Mouse (Mus musculus): ENCODE measurements around the gene Dhx34. TPM values are rescaled to one million over a fixed set of nuclear protein-coding genes. Genes with fewer than 3 reads are reported as not detected.
A peak's percentile ranks its signal among the peaks of the same experiment; 100 is the strongest.

The Dhx34 gene
- polyA plus RNA-seq, 1 experiment, result 11.7 TPM

- 76% methylated on average over 3 of the region's 3 CpGs for WGBS
- no peak for TF ChIP-seq POLR2A (IDR thresholded peaks at IDR 0.05; ENCODE audit: borderline replicate concordance, insufficient read depth, low read length)
- TF ChIP-seq CTCF (IDR thresholded peaks at IDR 0.05; ENCODE audit: borderline replicate concordance, insufficient read depth, low read depth, low read length), result no peak
- Histone ChIP-seq H3K4me1 (ENCODE audit: control insufficient read depth, insufficient read depth, low read length) (peaks cover 35% of the 10 kb centered on the region), H3K27ac (ENCODE audit: insufficient read depth, low read length) (no peak overlapping the region), H3K4me3 (replicated peaks; ENCODE audit: insufficient read depth, low read depth, low read length) (no peak overlapping the region), H3K27me3 (ENCODE audit: control insufficient read depth, insufficient read depth, low read length) (no peaks in the 10 kb centered on the region)
- DNase-seq, result peak in 1 of 2 experiments; percentile 48
Measured at GRCm38 (mm10) chr7:16160702-16161101, 61.1 kb downstream of the Dhx34 start.

- DNase-seq, result peak in 1 of 2 experiments; percentile 57
- no peak for TF ChIP-seq CTCF (IDR thresholded peaks at IDR 0.05; ENCODE audit: borderline replicate concordance, insufficient read depth, low read depth, low read length)
- no peak for TF ChIP-seq POLR2A (IDR thresholded peaks at IDR 0.05; ENCODE audit: borderline replicate concordance, insufficient read depth, low read length)
- H3K4me1 ChIP-seq (ENCODE audit: control insufficient read depth, insufficient read depth, low read length), result peaks cover 42% of the 10 kb centered on the region
- H3K27ac ChIP-seq (ENCODE audit: insufficient read depth, low read length), result no peak overlapping the region
- no peaks in the 10 kb centered on the region for H3K27me3 ChIP-seq (ENCODE audit: control insufficient read depth, insufficient read depth, low read length)
- H3K4me3 ChIP-seq (replicated peaks; ENCODE audit: insufficient read depth, low read depth, low read length), result no peak overlapping the region
- 25% methylated on average over 38 of the region's 39 CpGs for WGBS
Measured at GRCm38 (mm10) chr7:16158735-16159134, 63.1 kb downstream of the Dhx34 start.

- Histone ChIP-seq H3K4me3 (replicated peaks; ENCODE audit: insufficient read depth, low read depth, low read length) (no peak overlapping the region), H3K4me1 (ENCODE audit: control insufficient read depth, insufficient read depth, low read length) (peaks cover 38% of the 10 kb centered on the region), H3K27me3 (ENCODE audit: control insufficient read depth, insufficient read depth, low read length) (no peaks in the 10 kb centered on the region), H3K27ac (ENCODE audit: insufficient read depth, low read length) (peak overlapping the region; percentile 37; the same call in 1 of the 2 replicates)
- 25% methylated on average over 8 of the region's 8 CpGs for WGBS
- no peak for DNase-seq
- TF ChIP-seq POLR2A (IDR thresholded peaks at IDR 0.05; ENCODE audit: borderline replicate concordance, insufficient read depth, low read length) (no peak), CTCF (IDR thresholded peaks at IDR 0.05; ENCODE audit: borderline replicate concordance, insufficient read depth, low read depth, low read length) (no peak)
Measured at GRCm38 (mm10) chr7:16156105-16156714, 65.6 kb downstream of the Dhx34 start.

- Histone ChIP-seq H3K27ac (ENCODE audit: insufficient read depth, low read length) (peak overlapping the region; percentile 30; the same call in 1 of the 2 replicates), H3K4me1 (ENCODE audit: control insufficient read depth, insufficient read depth, low read length) (peaks cover 44% of the 10 kb centered on the region), H3K27me3 (ENCODE audit: control insufficient read depth, insufficient read depth, low read length) (no peaks in the 10 kb centered on the region), H3K4me3 (replicated peaks; ENCODE audit: insufficient read depth, low read depth, low read length) (no peak overlapping the region)
- DNase-seq, result peak; percentile 64 to 77
- TF ChIP-seq CTCF (IDR thresholded peaks at IDR 0.05; ENCODE audit: borderline replicate concordance, insufficient read depth, low read depth, low read length) (no peak), POLR2A (IDR thresholded peaks at IDR 0.05; ENCODE audit: borderline replicate concordance, insufficient read depth, low read length) (no peak)
- 15% methylated on average over 9 of the region's 9 CpGs for WGBS
Measured at GRCm38 (mm10) chr7:16155132-16155872, 66.5 kb downstream of the Dhx34 start.

GRCm38 (mm10) chr7:16153522-16153921, 68.3 kb downstream of the Dhx34 start:
- Histone ChIP-seq H3K4me3 (replicated peaks; ENCODE audit: insufficient read depth, low read depth, low read length) (no peak overlapping the region), H3K27ac (ENCODE audit: insufficient read depth, low read length) (peak overlapping the region; percentile 36; the same call in 1 of the 2 replicates), H3K27me3 (ENCODE audit: control insufficient read depth, insufficient read depth, low read length) (no peaks in the 10 kb centered on the region), H3K4me1 (ENCODE audit: control insufficient read depth, insufficient read depth, low read length) (peaks cover 42% of the 10 kb centered on the region)
- peak; percentile 88 for TF ChIP-seq CTCF (IDR thresholded peaks at IDR 0.05; ENCODE audit: borderline replicate concordance, insufficient read depth, low read depth, low read length)
- TF ChIP-seq POLR2A (IDR thresholded peaks at IDR 0.05; ENCODE audit: borderline replicate concordance, insufficient read depth, low read length), result no peak
- WGBS, result 14% methylated on average over 10 of the region's 10 CpGs
- DNase-seq, result peak; percentile 73 to 79

- Histone ChIP-seq H3K4me1 (ENCODE audit: control insufficient read depth, insufficient read depth, low read length) (peaks cover 55% of the 10 kb centered on the region), H3K4me3 (replicated peaks; ENCODE audit: insufficient read depth, low read depth, low read length) (no peak overlapping the region), H3K27me3 (ENCODE audit: control insufficient read depth, insufficient read depth, low read length) (no peaks in the 10 kb centered on the region), H3K27ac (ENCODE audit: insufficient read depth, low read length) (peak overlapping the region; percentile 79)
- TF ChIP-seq CTCF (IDR thresholded peaks at IDR 0.05; ENCODE audit: borderline replicate concordance, insufficient read depth, low read depth, low read length) (no peak), POLR2A (IDR thresholded peaks at IDR 0.05; ENCODE audit: borderline replicate concordance, insufficient read depth, low read length) (no peak)
- no peak for DNase-seq
- WGBS, result 48% methylated on average over 9 of the region's 9 CpGs
Measured at GRCm38 (mm10) chr7:16150191-16151145, 71.4 kb downstream of the Dhx34 start.

- peak; percentile 92 to 98 for DNase-seq
- peaks cover 61% of the 10 kb centered on the region for H3K4me1 ChIP-seq (ENCODE audit: control insufficient read depth, insufficient read depth, low read length)
- TF ChIP-seq POLR2A (IDR thresholded peaks at IDR 0.05; ENCODE audit: borderline replicate concordance, insufficient read depth, low read length), result no peak
- TF ChIP-seq CTCF (IDR thresholded peaks at IDR 0.05; ENCODE audit: borderline replicate concordance, insufficient read depth, low read depth, low read length), result no peak
- 15% methylated on average over 5 of the region's 5 CpGs for WGBS
- no peak overlapping the region for H3K4me3 ChIP-seq (replicated peaks; ENCODE audit: insufficient read depth, low read depth, low read length)
- H3K27ac ChIP-seq (ENCODE audit: insufficient read depth, low read length), result peak overlapping the region; percentile 82
- H3K27me3 ChIP-seq (ENCODE audit: control insufficient read depth, insufficient read depth, low read length), result no peaks in the 10 kb centered on the region
Measured at GRCm38 (mm10) chr7:16149241-16149640, 72.6 kb downstream of the Dhx34 start.
